Mouse (Mus musculus) liver, embryonic 14.5 days (tissue): ENCODE measurements at regions not wholly inside any gene's neighbourhood (a gene's known extent, or its start where the extent isn't known, plus 50 kb on each side); places are given as distances from the start of the nearest gene placed in this dataset.

Experiments used
- CTCF ChIP-seq: IDR thresholded peaks from 2 replicates; pipeline ENCODE4 v1.5.1; 2016; ENCODE audit warnings: antibody characterized with exemption, low read depth, control low read depth
- EP300 ChIP-seq: IDR thresholded peaks from 2 replicates; pipeline ENCODE4 v1.6.1; 2016; ENCODE audit warnings: antibody characterized with exemption, low read depth

GRCm38 (mm10) chr17:45258007-45258406 lies 175.5 kb downstream of the Cdc5l start:
- TF ChIP-seq CTCF (no peak), EP300 (no peak)
